Mouse (Mus musculus) liver, embryonic 11.5 days (tissue): ENCODE data around the gene Kcnk18. TPM values are rescaled to one million over a fixed set of nuclear protein-coding genes. Genes with fewer than 3 reads are reported as not detected.

Experiments
- ATAC-seq: fragments of 200-750 bp; cut with Nextera tagmentation; replicated peaks from 2 replicates; pipeline ENCODE4 v1.8.0; 2017; ENCODE audit warnings: moderate number of reproducible peaks, mild to moderate bottlenecking, moderate TSS enrichment, moderate library complexity; ENCODE audit not compliant: low FRiP score
- DNase-seq: peaks from one replicate; pipeline ENCODE4 v3.0.0-alpha.2; 2017; ENCODE audit warnings: low spot score
- H3K27ac ChIP-seq: fragments of 300-500 bp; sonication (generic); 2 replicates; pipeline ENCODE4 v1.5.1; 2014; ENCODE audit warnings: mild to moderate bottlenecking, low read depth, low read length, control low read depth
- H3K27me3 ChIP-seq: fragments of 300-500 bp; sonication (generic); replicated peaks from 2 replicates; pipeline ENCODE4 v1.6.1; 2014; ENCODE audit warnings: low read length, mixed read lengths; ENCODE audit not compliant: control insufficient read depth, insufficient read depth
- H3K36me3 ChIP-seq: fragments of 300-500 bp; sonication (generic); 2 replicates; pipeline ENCODE4 v1.6.1; 2014; ENCODE audit warnings: mild to moderate bottlenecking, low read length, moderate library complexity, mixed read lengths; ENCODE audit not compliant: control insufficient read depth, insufficient read depth
- H3K4me1 ChIP-seq: fragments of 300-500 bp; sonication (generic); replicated peaks from 2 replicates; pipeline ENCODE4 v1.6.1; 2014; ENCODE audit warnings: low read length, mixed read lengths; ENCODE audit not compliant: control insufficient read depth, insufficient read depth
- H3K4me2 ChIP-seq: fragments of 300-500 bp; sonication (generic); 2 replicates; pipeline ENCODE4 v1.6.1; 2014; ENCODE audit warnings: mild to moderate bottlenecking, control low read depth, moderate library complexity
- H3K4me3 ChIP-seq: fragments of 300-500 bp; sonication (generic); 2 replicates; pipeline ENCODE4 v1.5.1; 2014; ENCODE audit warnings: low read depth, low read length, control low read depth
- H3K9ac ChIP-seq: fragments of 300-500 bp; sonication (generic); 2 replicates; pipeline ENCODE4 v1.6.1; 2014; ENCODE audit warnings: low read depth, low read length, control low read depth
- H3K9me3 ChIP-seq: fragments of 300-500 bp; sonication (generic); 2 replicates; pipeline ENCODE4 v1.6.1; 2016; ENCODE audit warnings: low read length, inconsistent platforms, mixed read lengths; ENCODE audit not compliant: control insufficient read depth
- WGBS: fragments of 180-500 bp; shearing (Covaris S2); extraction: QIAGEN DNeasy Blood & Tissue Kit; methylation state at CpG from one replicate; pipeline ENCODE4 v1.1.7; 2014; 5-methylcytosine and 5-hydroxymethylcytosine counted together
- polyA plus RNA-seq: library from polyadenylated mRNA; unstranded; fragments of >200 nt; fragmentation: Nextera tagmentation; extraction: Ambion mirVana; gene quantifications from 2 replicates; pipeline ENCODE4 v1.2.1, GENCODE M21; 2014

The Kcnk18 gene
- not detected in 2 replicates for polyA plus RNA-seq

DNA sequence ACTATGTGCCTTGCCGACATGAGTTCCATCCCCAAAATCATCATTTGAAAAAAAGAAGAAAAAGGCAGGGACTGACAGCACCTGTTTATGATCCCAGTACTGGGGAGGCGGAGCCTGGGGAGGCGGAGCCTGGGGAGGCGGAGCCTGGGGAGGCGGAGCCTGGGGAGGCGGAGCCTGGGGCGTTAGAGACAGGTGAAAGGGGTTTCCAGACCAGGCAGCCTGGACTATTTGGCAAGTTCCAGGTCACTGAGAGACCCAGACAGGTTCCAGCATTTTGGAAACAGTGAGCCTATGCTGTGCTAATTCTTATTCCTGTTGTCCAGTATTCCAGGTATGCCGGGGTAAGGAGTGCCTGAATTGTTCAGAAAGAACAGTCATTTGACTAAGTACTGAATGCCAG is at the start of gene Kcnk18:
Kcnk18 (plus strand) TSS at position 224 of the 400 bp plus-strand sequence.
- ATAC-seq (no peak), DNase-seq (no peak)
- no peak within 1 kb of the TSS for H3K4me3 ChIP-seq
- H3K27me3 ChIP-seq = no peaks in the 10 kb centered on the region
- no peaks in the 10 kb centered on the region for H3K36me3 ChIP-seq
- H3K4me1 ChIP-seq = no peaks in the 10 kb centered on the region
- H3K27ac ChIP-seq = no peak within 1 kb of the TSS
- no peak within 1 kb of the TSS for H3K4me2 ChIP-seq
- no peak within 1 kb of the TSS for H3K9ac ChIP-seq
- H3K9me3 ChIP-seq = no peaks in the 10 kb centered on the region
- 79% methylated on average over 8 of the region's 8 CpGs for WGBS

DNA sequence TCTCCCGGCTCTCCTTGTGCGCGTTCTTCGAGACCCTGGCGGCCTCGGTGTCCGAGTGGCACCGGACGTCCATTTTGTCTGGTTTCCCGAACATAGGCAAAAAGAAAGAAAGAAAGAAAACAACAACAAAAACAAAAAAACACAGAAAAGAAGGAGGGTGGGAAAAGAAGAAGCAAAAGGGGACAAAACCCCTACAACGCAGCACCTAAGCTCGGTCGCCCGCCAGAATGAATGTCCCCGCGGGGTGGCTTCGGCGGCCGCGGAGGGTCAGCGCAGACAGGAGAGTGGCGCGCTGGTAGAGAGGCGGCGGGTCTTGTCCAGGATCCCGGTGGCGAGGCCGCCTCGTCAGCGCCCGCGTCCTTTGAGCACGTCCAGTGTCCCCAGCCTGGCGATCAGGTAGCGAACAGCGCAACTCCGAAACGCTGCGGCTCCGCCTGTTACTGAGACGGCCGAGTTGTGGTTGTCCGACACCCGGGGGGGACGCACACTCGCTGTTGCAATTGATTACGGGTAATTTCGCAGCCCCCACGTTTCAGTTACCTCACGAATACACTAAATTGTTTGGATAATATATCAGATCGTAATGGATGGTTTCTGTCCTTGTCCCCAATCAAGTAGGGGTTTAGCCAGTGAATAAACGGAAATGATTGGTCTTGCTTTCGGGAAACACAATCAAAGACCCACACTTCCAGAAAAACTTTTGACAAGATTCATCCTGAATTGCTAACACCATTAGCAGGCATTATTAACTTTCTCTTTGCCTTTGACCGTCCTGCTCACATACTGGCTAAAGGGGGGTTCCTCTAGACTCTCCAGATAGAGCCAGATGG is 48.9 kb upstream of the Kcnk18 start, which contains the start of gene Vax1:
Vax1 (minus strand) TSS at position 121 of the 830 bp plus-strand sequence.
- under 1% methylated on average over 54 of the region's 54 CpGs for WGBS
- peak within 1 kb of the TSS; percentile 47 for H3K4me2 ChIP-seq
- no peaks in the 10 kb centered on the region for H3K9me3 ChIP-seq
- H3K27me3 ChIP-seq = peaks cover 99% of the 10 kb centered on the region
- no peak within 1 kb of the TSS for H3K9ac ChIP-seq
- H3K27ac ChIP-seq = no peak within 1 kb of the TSS
- peaks cover 6% of the 10 kb centered on the region for H3K4me1 ChIP-seq
- ATAC-seq (no peak), DNase-seq (peak; percentile 47)
- H3K36me3 ChIP-seq = no peaks in the 10 kb centered on the region
- H3K4me3 ChIP-seq = peak within 1 kb of the TSS; percentile 22

DNA sequence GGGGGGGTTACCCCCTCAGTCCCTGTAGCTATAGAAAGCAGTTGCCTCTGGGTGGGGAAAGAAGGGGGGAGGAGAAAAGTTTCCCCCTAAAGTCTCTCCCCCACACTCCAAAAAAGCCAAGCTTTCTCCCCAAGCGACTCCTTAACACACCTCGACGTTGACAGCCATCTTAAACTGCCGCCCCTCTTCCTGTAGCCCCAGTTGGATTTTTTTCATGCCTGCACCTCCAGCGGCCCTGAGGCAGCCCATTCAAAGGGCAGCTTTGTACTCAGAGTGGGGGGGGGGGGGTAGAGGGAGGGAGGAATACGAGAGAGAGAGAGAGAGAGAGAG is 48.3 kb upstream of the Kcnk18 start:
- no peak for ATAC-seq
- no peak for DNase-seq
- H3K4me1 ChIP-seq = peaks cover 6% of the 10 kb centered on the region
- no peak overlapping the region for H3K9ac ChIP-seq
- no peaks in the 10 kb centered on the region for H3K36me3 ChIP-seq
- peaks cover 99% of the 10 kb centered on the region for H3K27me3 ChIP-seq
- H3K27ac ChIP-seq = no peak overlapping the region
- no peak overlapping the region for H3K4me3 ChIP-seq
- H3K9me3 ChIP-seq = no peaks in the 10 kb centered on the region
- no peak overlapping the region for H3K4me2 ChIP-seq
- 0% methylated on average over 6 of the region's 6 CpGs for WGBS

DNA sequence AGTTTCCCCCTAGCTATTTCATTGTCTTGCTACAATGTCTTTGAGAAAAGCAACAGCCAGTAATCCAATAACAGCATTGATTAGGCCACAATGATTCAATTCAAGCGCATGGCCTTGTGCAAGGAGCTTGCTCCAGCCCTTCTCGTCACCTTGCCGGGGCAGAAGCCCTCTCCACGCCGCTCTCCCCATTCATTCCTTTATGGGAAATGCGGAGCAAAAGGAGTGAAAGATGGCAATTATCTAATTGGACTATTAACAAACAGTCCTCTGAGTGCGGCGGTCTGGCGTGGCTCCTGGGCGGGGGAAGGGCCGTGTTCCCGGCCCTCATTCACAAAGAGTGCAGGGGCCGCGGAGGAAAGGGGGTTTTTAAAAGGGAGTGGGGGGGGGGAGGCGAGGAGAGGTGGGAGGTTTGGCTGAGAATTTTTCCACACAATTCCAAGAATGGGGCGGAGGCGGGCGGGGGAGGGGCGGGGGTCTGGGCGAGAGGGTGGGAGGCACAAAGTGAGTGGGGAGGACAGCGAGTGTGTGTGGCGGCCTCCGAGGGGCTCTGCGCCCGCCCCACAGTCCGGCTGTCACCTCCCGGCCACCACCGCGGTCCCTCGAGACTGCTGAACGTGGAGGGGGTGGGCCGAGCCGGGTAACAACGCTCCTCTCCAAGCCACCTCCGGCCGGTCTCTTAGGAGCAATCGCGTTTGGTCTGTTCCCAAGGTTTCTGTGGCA is 47.7 kb upstream of the Kcnk18 start:
- Histone ChIP-seq H3K4me3 (no peak overlapping the region), H3K27ac (no peak overlapping the region), H3K36me3 (no peaks in the 10 kb centered on the region), H3K9ac (no peak overlapping the region), H3K4me1 (peaks cover 4% of the 10 kb centered on the region), H3K9me3 (no peaks in the 10 kb centered on the region), H3K27me3 (peaks cover 98% of the 10 kb centered on the region), H3K4me2 (no peak overlapping the region)
- DNase-seq (no peak), ATAC-seq (no peak)
- 4% methylated on average over 32 of the region's 38 CpGs for WGBS

DNA sequence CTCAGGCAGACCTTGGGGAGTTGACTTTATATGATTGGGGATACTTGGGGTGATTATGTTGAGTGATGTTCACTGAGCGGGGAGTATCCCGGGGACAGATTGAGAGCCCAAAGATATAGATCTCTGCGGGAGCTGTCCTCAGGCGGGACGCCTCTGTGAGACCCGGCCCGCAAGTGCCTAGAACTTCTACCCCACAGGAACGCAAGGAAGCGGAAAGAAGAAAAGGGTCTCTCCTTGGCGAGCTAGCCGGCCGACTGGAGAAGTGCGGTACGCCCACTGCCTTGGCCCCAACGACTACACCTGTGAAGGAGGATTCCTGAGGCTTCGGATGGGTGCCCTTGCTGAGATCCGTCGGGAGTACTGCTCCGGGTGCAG is 47.2 kb upstream of the Kcnk18 start:
- no peak for ATAC-seq
- no peak overlapping the region for H3K9ac ChIP-seq
- no peaks in the 10 kb centered on the region for H3K9me3 ChIP-seq
- DNase-seq = no peak
- peaks cover 4% of the 10 kb centered on the region for H3K4me1 ChIP-seq
- H3K4me3 ChIP-seq = no peak overlapping the region
- WGBS = 7% methylated on average over 19 of the region's 19 CpGs
- no peaks in the 10 kb centered on the region for H3K36me3 ChIP-seq
- H3K27me3 ChIP-seq = peaks cover 92% of the 10 kb centered on the region
- H3K4me2 ChIP-seq = no peak overlapping the region
- no peak overlapping the region for H3K27ac ChIP-seq

DNA sequence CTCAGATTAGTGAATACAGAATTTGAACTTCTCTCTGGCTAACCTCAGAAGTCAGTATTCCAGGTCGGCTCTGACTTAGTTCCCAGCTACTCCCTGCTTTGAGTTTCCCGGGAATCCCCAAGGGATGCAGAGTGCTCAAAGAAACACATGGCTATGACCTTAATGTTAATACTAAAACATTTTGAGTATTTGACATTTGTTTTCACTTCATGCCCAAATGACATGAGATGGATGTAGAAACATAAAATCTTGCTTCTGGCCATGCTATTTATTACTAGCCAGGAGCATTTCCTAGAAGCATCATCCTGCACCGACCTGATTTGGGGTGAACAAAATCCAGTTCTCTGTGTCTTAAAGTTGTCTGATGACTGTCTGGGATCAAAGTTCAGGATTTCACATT is 46.2 kb upstream of the Kcnk18 start:
- DNase-seq = no peak
- Histone ChIP-seq H3K4me1 (peaks cover 4% of the 10 kb centered on the region), H3K9ac (no peak overlapping the region), H3K27ac (no peak overlapping the region), H3K27me3 (peaks cover 83% of the 10 kb centered on the region), H3K36me3 (no peaks in the 10 kb centered on the region), H3K4me3 (no peak overlapping the region), H3K4me2 (no peak overlapping the region), H3K9me3 (no peaks in the 10 kb centered on the region)
- 9% methylated on average over 3 of the region's 3 CpGs for WGBS
- no peak for ATAC-seq

DNA sequence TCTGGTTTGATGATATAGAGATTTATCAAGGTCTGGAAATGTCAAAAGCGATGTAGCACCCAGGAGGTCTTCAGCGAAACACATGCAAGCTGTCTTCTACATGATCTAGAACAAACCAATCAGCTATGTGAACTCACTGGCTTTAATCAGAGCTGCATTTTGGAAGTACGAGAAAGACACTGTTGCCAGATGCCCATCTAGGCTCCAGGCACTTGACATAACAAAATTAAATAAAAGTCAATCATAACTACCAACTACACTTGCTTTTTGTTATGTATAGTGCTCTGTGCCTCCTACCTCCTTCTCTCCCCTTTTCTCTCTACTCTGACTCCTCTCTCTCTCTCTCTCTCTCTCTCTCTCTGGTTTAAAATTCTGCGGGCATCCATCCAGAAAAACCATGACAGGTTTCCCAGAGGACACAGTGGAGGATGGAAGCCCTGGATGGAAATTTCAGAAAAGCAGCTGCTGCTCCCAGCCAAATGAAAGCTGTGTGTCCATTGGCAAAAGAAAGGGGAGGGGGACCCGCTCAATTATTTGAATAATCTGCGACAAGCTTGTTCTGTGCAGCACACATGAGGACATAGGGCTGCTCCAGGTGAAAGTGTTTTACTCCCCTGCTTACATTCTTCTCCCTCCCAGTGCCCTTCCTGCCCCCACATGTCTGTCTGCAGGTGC is 45.5 kb upstream of the Kcnk18 start:
- Histone ChIP-seq H3K4me3 (no peak overlapping the region), H3K9me3 (no peaks in the 10 kb centered on the region), H3K4me2 (no peak overlapping the region), H3K27ac (no peak overlapping the region), H3K36me3 (no peaks in the 10 kb centered on the region), H3K27me3 (peaks cover 76% of the 10 kb centered on the region), H3K4me1 (peaks cover 4% of the 10 kb centered on the region), H3K9ac (no peak overlapping the region)
- WGBS = 23% methylated on average over 6 of the region's 6 CpGs
- no peak for DNase-seq
- no peak for ATAC-seq

DNA sequence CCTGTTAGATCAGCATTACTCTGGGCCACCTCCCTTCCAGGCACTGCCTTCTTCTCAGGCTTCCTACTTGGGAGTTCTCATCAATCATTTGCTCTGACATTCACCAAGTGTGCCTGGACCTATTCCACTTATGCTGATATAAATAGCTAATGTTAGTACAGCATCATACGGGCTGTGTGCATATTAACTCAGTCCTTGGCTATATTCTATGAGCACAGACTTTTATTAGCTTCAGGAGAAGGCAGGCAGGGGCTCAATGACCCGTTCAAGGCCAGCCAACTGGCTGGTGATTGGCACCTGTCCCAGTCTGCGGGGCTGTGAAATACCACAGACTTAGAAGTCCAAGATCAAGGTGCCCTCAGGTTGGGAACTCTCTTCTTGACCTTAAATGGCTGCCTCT is 35.0 kb upstream of the Kcnk18 start:
- H3K4me3 ChIP-seq = no peak overlapping the region
- no peak for DNase-seq
- no peak overlapping the region for H3K4me2 ChIP-seq
- ATAC-seq = no peak
- H3K9ac ChIP-seq = no peak overlapping the region
- H3K27ac ChIP-seq = no peak overlapping the region
- H3K4me1 ChIP-seq = no peaks in the 10 kb centered on the region
- no peaks in the 10 kb centered on the region for H3K9me3 ChIP-seq
- H3K36me3 ChIP-seq = no peaks in the 10 kb centered on the region
- 38% methylated on average over 3 of the region's 3 CpGs for WGBS
- peaks cover 24% of the 10 kb centered on the region for H3K27me3 ChIP-seq
